In the genomic region with DNA sequence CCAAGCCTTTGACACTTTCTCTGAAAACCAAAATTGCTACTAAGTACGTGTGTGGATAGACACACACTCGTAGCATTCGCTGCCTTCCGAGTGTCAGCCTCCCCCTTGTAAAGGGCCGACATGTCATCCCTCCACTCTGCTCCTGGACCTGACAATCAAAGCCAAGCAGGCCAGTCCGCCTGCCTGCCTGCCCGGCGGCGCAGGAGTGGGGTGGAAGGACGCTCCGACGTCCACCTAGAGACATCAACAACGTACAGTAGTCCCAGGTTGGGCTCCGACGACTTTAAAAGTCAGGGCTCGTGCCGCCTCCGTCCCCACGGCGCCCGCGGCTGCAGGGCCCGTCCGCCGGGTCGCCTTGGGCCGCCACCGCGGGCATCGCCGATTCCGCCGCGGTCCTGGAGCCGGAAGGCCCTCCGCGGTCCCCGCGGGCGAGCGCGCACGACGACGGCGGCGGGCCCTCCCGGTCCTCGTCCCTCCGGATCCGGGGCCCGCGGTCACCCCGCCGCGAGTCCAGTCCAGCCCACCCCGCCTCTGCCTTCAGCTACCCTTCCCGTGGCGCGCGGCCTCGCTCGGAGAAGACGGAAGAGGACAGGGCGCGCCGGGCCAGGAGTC, we compare ENCODE assay signal across 8 mouse cellular contexts. TPM values are rescaled to one million over a fixed set of nuclear protein-coding genes. Genes with fewer than 3 reads are reported as not detected.
DNase-seq lines count a peak whose midpoint lies in the region; ATAC-seq and TF ChIP-seq lines count a peak whose summit lies in the region.

No protein-coding gene starts in this region.

- no peak for TF ChIP-seq CTCF in layer of hippocampus, adult 2 months (conservative IDR thresholded peaks at IDR 0.05)
- TF ChIP-seq CTCF in hindbrain, postnatal 0 days (IDR thresholded peaks at IDR 0.05; ENCODE audit: low read depth), result no peak

- peaks cover 4% of the 10 kb centered on the region; the same call in 1 of the 2 replicates for H3K9me3 ChIP-seq in forebrain, embryonic 13.5 days (replicated peaks)
- no peaks in the 10 kb centered on the region for H3K9me3 ChIP-seq in hindbrain, postnatal 0 days (ENCODE audit: low read length)
- H3K9me3 ChIP-seq in limb, embryonic 15.5 days, result no peaks in the 10 kb centered on the region

- H3K27ac ChIP-seq in layer of hippocampus, adult 2 months, result peak overlapping the region; percentile 99
- peak overlapping the region; percentile 100 for H3K27ac ChIP-seq in forebrain, embryonic 13.5 days
- peak overlapping the region; percentile 100 for H3K27ac ChIP-seq in hindbrain, postnatal 0 days
- peak overlapping the region; percentile 100 for H3K27ac ChIP-seq in limb, embryonic 15.5 days

- H3K4me3 ChIP-seq in layer of hippocampus, adult 2 months, result peak overlapping the region; percentile 83
- H3K4me3 ChIP-seq in forebrain, embryonic 13.5 days, result peak overlapping the region; percentile 95
- peak overlapping the region; percentile 95 for H3K4me3 ChIP-seq in hindbrain, postnatal 0 days (ENCODE audit: low read length)
- peak overlapping the region; percentile 80 for H3K4me3 ChIP-seq in limb, embryonic 15.5 days

- WGBS in forebrain, embryonic 13.5 days, result 0% methylated on average over 51 of the region's 67 CpGs
- under 1% methylated on average over 66 of the region's 67 CpGs for WGBS in hindbrain, postnatal 0 days
- under 1% methylated on average over 67 of the region's 67 CpGs for WGBS in limb, embryonic 15.5 days

- peaks cover 33% of the 10 kb centered on the region for H3K4me1 ChIP-seq in forebrain, embryonic 13.5 days
- H3K4me1 ChIP-seq in hindbrain, postnatal 0 days (ENCODE audit: insufficient read depth, low read length), result peaks cover 9% of the 10 kb centered on the region; the same call in 1 of the 2 replicates
- peaks cover 23% of the 10 kb centered on the region for H3K4me1 ChIP-seq in limb, embryonic 15.5 days

- peak overlapping the region; percentile 88 for H3K4me2 ChIP-seq in forebrain, embryonic 13.5 days
- peak overlapping the region; percentile 71 for H3K4me2 ChIP-seq in hindbrain, postnatal 0 days (ENCODE audit: low read depth, low read length)
- H3K4me2 ChIP-seq in limb, embryonic 15.5 days, result peak overlapping the region; percentile 71

- peak; percentile 37 for ATAC-seq in forebrain, embryonic 13.5 days
- ATAC-seq in hindbrain, postnatal 0 days, result no peak; the same call in none of the 2 replicates
- ATAC-seq in limb, embryonic 15.5 days (ENCODE audit: insufficient number of reproducible peaks, low FRiP score, low TSS enrichment, low read depth), result no peak
- no peak for ATAC-seq in megakaryocyte-erythroid progenitor cell, adult 5-6 weeks (replicated peaks; ENCODE audit: low FRiP score, low TSS enrichment, poor library complexity, severe bottlenecking)

- no peaks in the 10 kb centered on the region for H3K27me3 ChIP-seq in forebrain, embryonic 13.5 days
- no peaks in the 10 kb centered on the region for H3K27me3 ChIP-seq in hindbrain, postnatal 0 days (ENCODE audit: insufficient read depth, low read length)
- H3K27me3 ChIP-seq in limb, embryonic 15.5 days, result no peaks in the 10 kb centered on the region

- H3K36me3 ChIP-seq in forebrain, embryonic 13.5 days (ENCODE audit: poor library complexity, severe bottlenecking), result peaks cover 15% of the 10 kb centered on the region
- H3K36me3 ChIP-seq in hindbrain, postnatal 0 days (ENCODE audit: insufficient read depth, low read length), result no peaks in the 10 kb centered on the region
- peaks cover 15% of the 10 kb centered on the region for H3K36me3 ChIP-seq in limb, embryonic 15.5 days

- DNase-seq in layer of hippocampus, adult 2 months (ENCODE audit: low spot score in 2 of 2), result no peak
- DNase-seq in layer of hippocampus, adult 11-12 months (ENCODE audit: low spot score), result no peak
- DNase-seq in T-cell, adult 2 months (ENCODE audit: low spot score), result peak; percentile 35
- peak; percentile 60 for DNase-seq in hindbrain, postnatal 0 days (ENCODE audit: low spot score)
- DNase-seq in naive thymus-derived CD4-positive, alpha-beta T cell, adult 2 months (ENCODE audit: low read depth), result peak; percentile 71

- H3K9ac ChIP-seq in forebrain, embryonic 13.5 days, result peak overlapping the region; percentile 100
- peak overlapping the region; percentile 100 for H3K9ac ChIP-seq in hindbrain, postnatal 0 days (replicated peaks; ENCODE audit: low read length)
- peak overlapping the region; percentile 89 for H3K9ac ChIP-seq in limb, embryonic 15.5 days

RNA-seq across cellular contexts. Expression of a gene that starts 2.5 kb away (rescaled TPM):
- total RNA-seq in layer of hippocampus, adult 2 months (2021), result 10 to 100 TPM; 34.9 to 36.6 TPM
- polyA plus RNA-seq in forebrain, embryonic 13.5 days (2015; fragmentation: Nextera tagmentation; extraction: Ambion mirVana), result 28.9 and 32.4 TPM in 2 replicates
- 35.0 and 38.4 TPM in 2 replicates for total RNA-seq in hindbrain, postnatal 0 days (2014; rRNA removed)
- 11.2 and 11.5 TPM in 2 replicates for polyA plus RNA-seq in hindbrain, postnatal 0 days (2015; fragmentation: Nextera tagmentation; extraction: Ambion mirVana)
- polyA plus RNA-seq in limb, embryonic 15.5 days (2015; fragmentation: Nextera tagmentation; extraction: Ambion mirVana), result 18.3 and 21.5 TPM in 2 replicates
- total RNA-seq in megakaryocyte-erythroid progenitor cell, adult 5-6 weeks (2014; fragmentation: Nextera tagmentation), result 91.7 and 92.2 TPM in 2 replicates
- total RNA-seq in megakaryocyte-erythroid progenitor cell, adult 5-6 weeks (2017), result 46.8 and 64.6 TPM in 2 replicates

Comparison
In these comparisons a context has a peak if more than half of its experiments do, and no peak if none do; other contexts are left out.
1. DNase-seq: peak in T-cell, adult 2 months (single experiment), hindbrain, postnatal 0 days (single experiment) and naive thymus-derived CD4-positive, alpha-beta T cell, adult 2 months (single experiment); none in layer of hippocampus, adult 2 months (0 of 2) and layer of hippocampus, adult 11-12 months (single experiment).
2. Peak in every context shown above with its lines, with median percentiles within 50 percentile points of each other: H3K27ac ChIP-seq, H3K4me3 ChIP-seq, H3K4me2 ChIP-seq and H3K9ac ChIP-seq.